Mouse (Mus musculus) stomach, postnatal 0 days (tissue): Measurements from ENCODE around the gene Usp43. TPM values are rescaled to one million over a fixed set of nuclear protein-coding genes. Genes with fewer than 3 reads are reported as not detected.

Source experiments
- ATAC-seq: fragments of 200-750 bp; cut with Nextera tagmentation; 2 replicates; pipeline ENCODE4 v1.8.0; 2017; ENCODE audit not compliant: low FRiP score, low TSS enrichment
- DNase-seq: peaks from one replicate; pipeline ENCODE4 v3.0.0-alpha.2; 2016; ENCODE audit warnings: low spot score
- H3K27ac ChIP-seq: fragments of 300-500 bp; sonication (generic); replicated peaks from 2 replicates; pipeline ENCODE4 v1.5.1; 2014; ENCODE audit warnings: mild to moderate bottlenecking, control low read depth
- H3K27me3 ChIP-seq: fragments of 300-500 bp; sonication (generic); 2 replicates; pipeline ENCODE4 v1.6.1; 2014; ENCODE audit warnings: low read length; ENCODE audit not compliant: control insufficient read depth, insufficient read depth
- H3K36me3 ChIP-seq: fragments of 300-500 bp; sonication (generic); 2 replicates; pipeline ENCODE4 v1.6.1; 2014; ENCODE audit warnings: low read length, mixed read lengths; ENCODE audit not compliant: control insufficient read depth, insufficient read depth
- H3K4me1 ChIP-seq: fragments of 300-500 bp; sonication (generic); replicated peaks from 2 replicates; pipeline ENCODE4 v1.6.1; 2014; ENCODE audit warnings: antibody characterized with exemption; ENCODE audit not compliant: control insufficient read depth, insufficient read depth
- H3K4me2 ChIP-seq: fragments of 300-500 bp; sonication (generic); replicated peaks from 2 replicates; pipeline ENCODE4 v1.6.1; 2014; ENCODE audit warnings: low read depth, mild to moderate bottlenecking, control low read depth, moderate library complexity
- H3K4me3 ChIP-seq: fragments of 300-500 bp; sonication (generic); 2 replicates; pipeline ENCODE4 v1.5.1; 2014; ENCODE audit warnings: low read depth, low read length, control low read depth
- H3K9ac ChIP-seq: fragments of 300-500 bp; sonication (generic); 2 replicates; pipeline ENCODE4 v1.6.1; 2014; ENCODE audit warnings: mild to moderate bottlenecking, low read length, control low read depth, mixed read lengths
- H3K9me3 ChIP-seq: fragments of 300-500 bp; sonication (generic); 2 replicates; pipeline ENCODE4 v1.6.1; 2016; ENCODE audit warnings: low read length; ENCODE audit not compliant: control insufficient read depth
- CTCF ChIP-seq: IDR thresholded peaks from 2 replicates; pipeline ENCODE4 v1.5.1; 2016; ENCODE audit warnings: antibody characterized with exemption, low read depth, mild to moderate bottlenecking, moderate library complexity
- EP300 ChIP-seq: optimal IDR thresholded peaks from 2 replicates; pipeline ENCODE3; 2016; ENCODE audit warnings: antibody characterized with exemption
- whole genome bisulfite sequencing: fragments of 180-500 bp; shearing (Covaris S2); extraction: QIAGEN DNeasy Blood & Tissue Kit; methylation state at CpG from one replicate; pipeline ENCODE4 v1.1.7; 2014; 5-methylcytosine and 5-hydroxymethylcytosine counted together
- polyA plus RNA-seq: library from polyadenylated mRNA; unstranded; fragments of >200 nt; fragmentation: Nextera tagmentation; extraction: Ambion mirVana; gene quantifications from 2 replicates; pipeline ENCODE4 v1.2.1, GENCODE M21; 2015

Usp43 gene
- polyA plus RNA-seq, 1 experiment from 2014 or later: 2.0 TPM

GRCm38 (mm10) chr11:67954413-67954812 is 32.5 kb upstream of the Usp43 start:
- no peak overlapping the region for H3K4me2 ChIP-seq
- DNase-seq (no peak), ATAC-seq (no peak)
- no peak overlapping the region for H3K9ac ChIP-seq
- no peaks in the 10 kb centered on the region for H3K4me1 ChIP-seq
- no peak overlapping the region for H3K4me3 ChIP-seq
- no peaks in the 10 kb centered on the region for H3K9me3 ChIP-seq
- 86% methylated on average over 6 of the region's 6 CpGs for WGBS
- no peak overlapping the region for H3K27ac ChIP-seq
- TF ChIP-seq EP300: no peak
- TF ChIP-seq CTCF: no peak
- no peaks in the 10 kb centered on the region for H3K27me3 ChIP-seq
- no peaks in the 10 kb centered on the region for H3K36me3 ChIP-seq

GRCm38 (mm10) chr11:67953604-67954003 is 31.7 kb upstream of the Usp43 start:
- 78% methylated on average over 5 of the region's 5 CpGs for WGBS
- no peak overlapping the region for H3K4me2 ChIP-seq
- no peak overlapping the region for H3K27ac ChIP-seq
- ATAC-seq (no peak), DNase-seq (no peak)
- TF ChIP-seq CTCF (no peak), EP300 (no peak)
- no peaks in the 10 kb centered on the region for H3K36me3 ChIP-seq
- H3K27me3 ChIP-seq: no peaks in the 10 kb centered on the region
- H3K9ac ChIP-seq: no peak overlapping the region
- no peaks in the 10 kb centered on the region for H3K4me1 ChIP-seq
- H3K4me3 ChIP-seq: no peak overlapping the region
- H3K9me3 ChIP-seq: no peaks in the 10 kb centered on the region

- Histone ChIP-seq H3K9me3 (no peaks in the 10 kb centered on the region), H3K4me2 (no peak overlapping the region), H3K27ac (no peak overlapping the region), H3K36me3 (no peaks in the 10 kb centered on the region), H3K4me3 (no peak overlapping the region), H3K27me3 (no peaks in the 10 kb centered on the region), H3K9ac (no peak overlapping the region), H3K4me1 (no peaks in the 10 kb centered on the region)
- DNase-seq: no peak
- no peak for ATAC-seq
- TF ChIP-seq CTCF (no peak), EP300 (no peak)
- WGBS: 86% methylated on average over 9 of the region's 9 CpGs
Measured at GRCm38 (mm10) chr11:67949475-67949874, 27.5 kb upstream of the Usp43 start.

GRCm38 (mm10) chr11:67948229-67948628 is 26.3 kb upstream of the Usp43 start:
- H3K36me3 ChIP-seq: no peaks in the 10 kb centered on the region
- no peak overlapping the region for H3K27ac ChIP-seq
- DNase-seq: no peak
- no peaks in the 10 kb centered on the region for H3K27me3 ChIP-seq
- WGBS: 36% methylated on average over 3 of the region's 3 CpGs
- H3K9me3 ChIP-seq: no peaks in the 10 kb centered on the region
- H3K4me2 ChIP-seq: no peak overlapping the region
- H3K4me3 ChIP-seq: no peak overlapping the region
- no peaks in the 10 kb centered on the region for H3K4me1 ChIP-seq
- no peak overlapping the region for H3K9ac ChIP-seq
- no peak for ATAC-seq
- TF ChIP-seq CTCF: no peak
- TF ChIP-seq EP300: no peak

GRCm38 (mm10) chr11:67932156-67932555 is 10.2 kb upstream of the Usp43 start:
- TF ChIP-seq EP300: no peak
- TF ChIP-seq CTCF: no peak
- WGBS: 86% methylated on average over 3 of the region's 3 CpGs
- H3K36me3 ChIP-seq: no peaks in the 10 kb centered on the region
- DNase-seq (no peak), ATAC-seq (no peak)
- no peaks in the 10 kb centered on the region for H3K4me1 ChIP-seq
- H3K4me3 ChIP-seq: no peak overlapping the region
- no peak overlapping the region for H3K9ac ChIP-seq
- H3K4me2 ChIP-seq: no peak overlapping the region
- no peaks in the 10 kb centered on the region for H3K9me3 ChIP-seq
- H3K27me3 ChIP-seq: no peaks in the 10 kb centered on the region
- H3K27ac ChIP-seq: no peak overlapping the region

GRCm38 (mm10) chr11:67926348-67927055 is 4.5 kb upstream of the Usp43 start:
- Histone ChIP-seq H3K9ac (no peak overlapping the region), H3K9me3 (no peaks in the 10 kb centered on the region), H3K27me3 (no peaks in the 10 kb centered on the region), H3K4me3 (no peak overlapping the region), H3K27ac (no peak overlapping the region), H3K36me3 (no peaks in the 10 kb centered on the region), H3K4me2 (no peak overlapping the region), H3K4me1 (no peaks in the 10 kb centered on the region)
- 17% methylated on average over 14 of the region's 15 CpGs for WGBS
- TF ChIP-seq EP300: no peak
- TF ChIP-seq CTCF: no peak
- DNase-seq (peak; percentile 45), ATAC-seq (no peak)
